Mouse (Mus musculus) kidney, postnatal 0 days (tissue): ENCODE data around the gene Olfr574. TPM values are rescaled to one million over a fixed set of nuclear protein-coding genes. Genes with fewer than 3 reads are reported as not detected.

ENCODE experiments used
- ATAC-seq: fragments of 200-750 bp; cut with Nextera tagmentation; replicated peaks from 2 replicates; pipeline ENCODE4 v1.8.0; 2017; ENCODE audit warnings: low read depth, moderate number of reproducible peaks, moderate TSS enrichment, moderate library complexity; ENCODE audit not compliant: low FRiP score
- DNase-seq: peaks from one replicate; pipeline ENCODE4 v3.0.0-alpha.2; 2016; ENCODE audit warnings: low spot score
- H3K27ac ChIP-seq: fragments of 300-500 bp; sonication (generic); 2 replicates; pipeline ENCODE4 v1.5.1; 2014; ENCODE audit warnings: mild to moderate bottlenecking
- H3K27me3 ChIP-seq: fragments of 300-500 bp; sonication (generic); 2 replicates; pipeline ENCODE4 v1.6.1; 2014; ENCODE audit warnings: low read length, mixed read lengths; ENCODE audit not compliant: insufficient read depth
- H3K36me3 ChIP-seq: fragments of 300-500 bp; sonication (generic); 2 replicates; pipeline ENCODE4 v1.6.1; 2014; ENCODE audit warnings: low read length, mixed read lengths; ENCODE audit not compliant: insufficient read depth
- H3K4me1 ChIP-seq: fragments of 300-500 bp; sonication (generic); replicated peaks from 2 replicates; pipeline ENCODE4 v1.6.1; 2014; ENCODE audit warnings: antibody characterized with exemption, low read length, mixed read lengths; ENCODE audit not compliant: insufficient read depth
- H3K4me2 ChIP-seq: fragments of 300-500 bp; sonication (generic); 2 replicates; pipeline ENCODE4 v1.6.1; 2014; ENCODE audit warnings: mild to moderate bottlenecking, low read length, moderate library complexity, mixed read lengths
- H3K4me3 ChIP-seq: fragments of 300-500 bp; sonication (generic); replicated peaks from 2 replicates; pipeline ENCODE4 v1.5.1; 2014; ENCODE audit warnings: low read depth, low read length
- H3K9ac ChIP-seq: fragments of 300-500 bp; sonication (generic); 2 replicates; pipeline ENCODE4 v1.6.1; 2014; ENCODE audit warnings: low read depth, low read length
- H3K9me3 ChIP-seq: fragments of 300-500 bp; sonication (generic); replicated peaks from 2 replicates; pipeline ENCODE4 v1.6.1; 2016; ENCODE audit warnings: low read length, inconsistent platforms, mixed read lengths
- CTCF ChIP-seq: IDR thresholded peaks from 2 replicates; pipeline ENCODE4 v1.5.1; 2016; ENCODE audit warnings: antibody characterized with exemption, low read depth, mild to moderate bottlenecking, moderate library complexity
- WGBS: fragments of 180-500 bp; shearing (Covaris S2); extraction: QIAGEN DNeasy Blood & Tissue Kit; methylation state at CpG from one replicate; pipeline ENCODE4 v1.1.7; 2014; 5-methylcytosine and 5-hydroxymethylcytosine counted together
- polyA plus RNA-seq: library from polyadenylated mRNA; unstranded; fragments of >200 nt; fragmentation: Nextera tagmentation; extraction: Ambion mirVana; gene quantifications from 2 replicates; pipeline ENCODE4 v1.2.1, GENCODE M21; 2015

Olfr574 gene
- polyA plus RNA-seq, 1 experiment from 2014 or later, result not detected

GRCm38 (mm10) chr7:102927105-102927504 lies 21.2 kb upstream of the Olfr574 start:
- no peak overlapping the region for H3K4me3 ChIP-seq
- no peaks in the 10 kb centered on the region for H3K9me3 ChIP-seq
- H3K4me1 ChIP-seq, result no peaks in the 10 kb centered on the region
- H3K27me3 ChIP-seq, result no peaks in the 10 kb centered on the region
- 62% methylated on average over 3 of the region's 3 CpGs for WGBS
- ATAC-seq, result no peak
- H3K9ac ChIP-seq, result no peak overlapping the region
- H3K4me2 ChIP-seq, result no peak overlapping the region
- no peak overlapping the region for H3K27ac ChIP-seq
- DNase-seq, result no peak
- no peak for TF ChIP-seq CTCF
- no peaks in the 10 kb centered on the region for H3K36me3 ChIP-seq

- WGBS, result 84% methylated on average over 2 of the region's 2 CpGs
- Histone ChIP-seq H3K9me3 (no peaks in the 10 kb centered on the region), H3K4me3 (no peak within 1 kb of the TSS), H3K36me3 (no peaks in the 10 kb centered on the region), H3K9ac (no peak within 1 kb of the TSS), H3K27ac (no peak within 1 kb of the TSS), H3K4me2 (no peak within 1 kb of the TSS), H3K4me1 (no peaks in the 10 kb centered on the region), H3K27me3 (no peaks in the 10 kb centered on the region)
- DNase-seq (no peak), ATAC-seq (no peak)
- TF ChIP-seq CTCF, result no peak
Measured at GRCm38 (mm10) chr7:102942475-102942874, 5.8 kb upstream of the Olfr574 start, which contains the start of gene Olfr573-ps1. Gene Olfr573-ps1 (minus strand): TSS chr7:102942575.

- TF ChIP-seq CTCF, result no peak
- Histone ChIP-seq H3K4me3 (no peak overlapping the region), H3K27ac (no peak overlapping the region), H3K27me3 (no peaks in the 10 kb centered on the region), H3K4me2 (no peak overlapping the region), H3K9ac (no peak overlapping the region), H3K4me1 (no peaks in the 10 kb centered on the region), H3K36me3 (no peaks in the 10 kb centered on the region), H3K9me3 (no peaks in the 10 kb centered on the region)
- DNase-seq (no peak), ATAC-seq (no peak)
- 91% methylated on average over 1 of the region's 1 CpGs for WGBS
Measured at GRCm38 (mm10) chr7:102943417-102943816, 4.8 kb upstream of the Olfr574 start.

GRCm38 (mm10) chr7:102950732-102951131 lies 2.5 kb downstream of the Olfr574 start:
- no peak for TF ChIP-seq CTCF
- no peak overlapping the region for H3K27ac ChIP-seq
- no peaks in the 10 kb centered on the region for H3K4me1 ChIP-seq
- peak; percentile 27 for DNase-seq
- WGBS, result 43% methylated on average over 1 of the region's 1 CpGs
- H3K9me3 ChIP-seq, result no peaks in the 10 kb centered on the region
- no peak overlapping the region for H3K9ac ChIP-seq
- no peak overlapping the region for H3K4me3 ChIP-seq
- no peak overlapping the region for H3K4me2 ChIP-seq
- ATAC-seq, result peak; percentile 72
- H3K27me3 ChIP-seq, result no peaks in the 10 kb centered on the region
- no peaks in the 10 kb centered on the region for H3K36me3 ChIP-seq

- no peaks in the 10 kb centered on the region for H3K4me1 ChIP-seq
- no peak overlapping the region for H3K4me3 ChIP-seq
- no peak overlapping the region for H3K4me2 ChIP-seq
- no peak overlapping the region for H3K27ac ChIP-seq
- DNase-seq (no peak), ATAC-seq (no peak)
- 67% methylated on average over 3 of the region's 3 CpGs for WGBS
- H3K36me3 ChIP-seq, result no peaks in the 10 kb centered on the region
- no peaks in the 10 kb centered on the region for H3K27me3 ChIP-seq
- H3K9ac ChIP-seq, result no peak overlapping the region
- no peak for TF ChIP-seq CTCF
- H3K9me3 ChIP-seq, result no peaks in the 10 kb centered on the region
Measured at GRCm38 (mm10) chr7:102958137-102958536, 9.9 kb downstream of the Olfr574 start.

GRCm38 (mm10) chr7:102958593-102958992 lies 10.3 kb downstream of the Olfr574 start, which contains the start of gene Olfr575:
Gene Olfr575 (minus strand): TSS chr7:102958775.
- H3K4me3 ChIP-seq, result no peak within 1 kb of the TSS
- ATAC-seq (no peak), DNase-seq (no peak)
- no peak for TF ChIP-seq CTCF
- no peaks in the 10 kb centered on the region for H3K27me3 ChIP-seq
- H3K27ac ChIP-seq, result no peak within 1 kb of the TSS
- H3K4me1 ChIP-seq, result no peaks in the 10 kb centered on the region
- no peak within 1 kb of the TSS for H3K9ac ChIP-seq
- H3K36me3 ChIP-seq, result no peaks in the 10 kb centered on the region
- H3K4me2 ChIP-seq, result no peak within 1 kb of the TSS
- WGBS, result 67% methylated on average over 1 of the region's 1 CpGs
- no peaks in the 10 kb centered on the region for H3K9me3 ChIP-seq

GRCm38 (mm10) chr7:102962360-102962759 lies 14.1 kb downstream of the Olfr574 start, which contains the start of gene Olfr576:
Gene Olfr576 (plus strand): TSS chr7:102962660.
- ATAC-seq (no peak), DNase-seq (no peak)
- Histone ChIP-seq H3K27ac (no peak within 1 kb of the TSS), H3K9me3 (no peaks in the 10 kb centered on the region), H3K4me2 (no peak within 1 kb of the TSS), H3K4me1 (no peaks in the 10 kb centered on the region), H3K9ac (no peak within 1 kb of the TSS), H3K4me3 (no peak within 1 kb of the TSS), H3K27me3 (no peaks in the 10 kb centered on the region), H3K36me3 (no peaks in the 10 kb centered on the region)
- WGBS, result 30% methylated on average over 2 of the region's 2 CpGs
- no peak for TF ChIP-seq CTCF
